Mouse (Mus musculus) fibroblast of lung, adult 2 months (primary cell): Measurements from ENCODE around the gene Gfi1b.
A peak's percentile ranks its signal among the peaks of the same experiment; 100 is the strongest.

Source experiments
- DNase-seq: peaks from one replicate; pipeline ENCODE4 v3.0.0-alpha.2; 2011; ENCODE audit warnings: low read depth

Gfi1b gene

DNA sequence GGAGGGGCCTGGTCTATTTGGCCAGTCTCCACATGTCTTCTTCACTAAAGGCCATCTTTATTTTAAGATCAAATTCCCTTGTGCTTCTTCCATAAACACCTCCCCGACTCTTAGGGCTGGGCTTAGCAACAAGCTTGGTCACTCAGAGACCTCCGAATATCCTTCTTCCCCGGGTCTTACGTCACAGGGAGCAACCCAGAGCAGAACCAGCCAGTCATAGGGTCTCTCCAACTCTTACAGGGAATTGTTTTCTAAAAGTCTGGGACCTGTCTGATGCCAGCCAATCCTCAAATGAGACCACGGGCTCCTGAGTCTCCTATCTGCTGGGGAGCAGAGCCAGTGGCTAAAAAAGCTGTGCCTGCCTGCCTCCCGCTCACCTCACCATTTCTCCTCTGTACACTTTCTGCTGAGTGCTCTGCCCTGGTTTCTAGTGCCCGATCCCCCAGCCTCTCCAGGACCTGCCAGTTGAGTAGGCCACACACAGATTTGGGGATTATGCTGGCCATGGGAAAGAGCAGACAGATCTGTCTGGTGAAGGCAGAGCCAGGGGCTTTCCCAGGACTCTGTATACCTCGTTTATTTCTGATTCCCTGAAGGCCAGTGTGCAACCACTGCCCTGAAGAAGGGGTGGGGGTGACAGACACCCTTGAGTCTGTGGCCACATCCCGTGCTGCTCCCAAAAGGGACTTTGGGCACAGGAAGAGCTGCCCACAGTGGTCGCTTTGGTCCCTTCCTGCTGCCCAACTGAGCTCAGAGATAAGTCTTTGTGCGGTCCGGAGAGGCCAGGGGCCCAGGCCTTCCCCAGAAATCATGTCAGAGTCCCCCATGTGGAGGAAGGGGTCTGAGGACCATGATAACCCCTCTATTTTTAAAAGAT, 22.9 kb downstream of the Gfi1b start:
- DNase-seq = no peak

GRCm38 (mm10) chr2:28597733-28598547, 23.8 kb downstream of the Gfi1b start:
- DNase-seq = no peak

DNA sequence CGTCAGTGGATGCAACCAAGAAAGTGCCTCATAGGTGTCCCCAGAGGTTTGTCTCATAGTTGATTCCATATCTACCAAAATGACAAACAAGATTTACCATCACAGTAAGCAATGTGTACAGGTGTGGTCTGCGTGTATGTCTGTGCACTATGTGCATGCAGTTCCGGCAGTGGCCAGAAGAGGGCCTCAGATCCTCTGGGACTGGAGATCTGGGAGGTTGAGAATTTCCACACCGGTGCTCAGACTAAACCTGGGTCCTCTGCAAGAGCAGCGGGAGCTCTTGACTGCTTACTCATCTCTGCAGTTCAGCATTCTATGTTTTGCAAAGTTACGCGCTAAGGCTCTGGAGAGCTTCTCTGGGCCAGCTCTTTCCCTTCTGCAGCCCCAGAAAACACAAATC, 24.8 kb downstream of the Gfi1b start:
- no peak for DNase-seq

- DNase-seq = no peak
Observed at GRCm38 (mm10) chr2:28596021-28596420, 25.8 kb downstream of the Gfi1b start.

- no peak for DNase-seq
Observed at GRCm38 (mm10) chr2:28592809-28593208, 29.0 kb downstream of the Gfi1b start.

GRCm38 (mm10) chr2:28591479-28591878, 30.3 kb downstream of the Gfi1b start:
- peak; percentile 55 for DNase-seq

DNA sequence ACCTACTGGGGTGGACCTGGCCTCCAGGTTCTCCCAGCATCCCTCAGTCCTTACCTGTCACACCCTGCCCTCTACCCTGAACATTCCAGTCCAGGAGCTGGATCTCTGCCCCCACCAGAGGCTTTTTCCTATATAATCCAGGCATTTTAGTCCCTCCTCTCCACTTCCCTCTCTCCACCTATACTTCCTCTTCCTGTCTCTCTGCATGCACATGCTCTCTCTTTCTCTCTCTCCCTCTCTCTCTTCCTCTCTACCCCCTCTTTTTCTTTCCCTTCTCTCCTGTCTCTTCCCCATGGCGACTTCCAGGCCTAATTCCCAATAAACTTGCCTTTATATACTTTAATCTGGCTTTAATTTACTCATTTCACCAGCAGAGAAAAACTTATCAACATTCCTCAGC, 33.2 kb downstream of the Gfi1b start:
- no peak for DNase-seq

- DNase-seq = no peak
Observed at GRCm38 (mm10) chr2:28585730-28586129, 36.1 kb downstream of the Gfi1b start.

DNA sequence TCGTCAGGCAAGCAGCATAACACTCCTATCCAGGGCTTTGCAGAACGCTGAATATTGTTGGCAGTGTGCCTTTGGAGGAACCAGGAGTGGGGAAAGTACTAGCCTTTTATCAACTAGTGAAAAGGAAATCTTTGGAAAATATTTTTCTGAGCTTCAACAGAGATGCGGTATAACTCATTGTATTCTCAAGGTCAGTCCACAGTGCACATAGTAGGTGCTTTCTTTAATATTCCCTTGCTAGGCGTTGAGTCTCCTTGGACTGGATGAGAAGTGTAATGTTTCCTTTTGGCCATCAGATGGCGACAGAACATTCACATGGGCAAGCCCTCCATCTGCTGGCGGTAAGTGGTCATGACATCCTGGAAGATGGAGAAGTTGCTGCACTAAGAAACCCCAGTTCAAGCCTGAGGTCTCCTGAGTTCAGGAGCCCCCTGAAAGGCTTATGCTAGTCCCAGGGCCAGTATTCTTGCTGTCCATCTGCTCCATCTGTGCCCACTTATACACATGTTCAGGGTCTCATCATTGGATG, 36.7 kb downstream of the Gfi1b start:
- peak; percentile 40 for DNase-seq

GRCm38 (mm10) chr2:28583651-28584050, 38.1 kb downstream of the Gfi1b start, which contains the start of gene Gtf3c5:
Gene Gtf3c5 (minus strand): TSS chr2:28583751.
- DNase-seq = no peak

GRCm38 (mm10) chr2:28582647-28583353, 39.0 kb downstream of the Gfi1b start:
- peak; percentile 71 for DNase-seq

DNA sequence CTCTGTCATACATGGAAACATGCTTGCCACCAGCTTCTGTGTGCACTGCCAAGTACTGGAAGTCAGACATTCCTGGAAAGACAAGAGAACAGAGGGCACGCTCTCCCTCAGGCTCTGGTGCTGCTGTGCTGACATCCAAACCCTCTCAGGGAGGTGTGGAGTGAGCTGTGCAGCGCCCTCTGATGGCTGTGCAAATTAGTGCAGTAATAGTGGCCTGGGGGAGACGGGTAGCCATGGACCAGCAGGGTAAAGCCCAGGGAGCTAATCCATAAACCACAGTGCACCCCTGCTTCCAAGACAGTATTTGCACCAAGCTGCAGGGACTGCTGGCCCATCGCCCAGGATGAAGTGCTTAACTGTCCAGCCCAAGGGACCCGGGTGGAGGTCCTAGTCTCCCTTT, 43.8 kb downstream of the Gfi1b start:
- no peak for DNase-seq

GRCm38 (mm10) chr2:28576815-28577214, 45.0 kb downstream of the Gfi1b start:
- DNase-seq = peak; percentile 22

GRCm38 (mm10) chr2:28575341-28575740, 46.4 kb downstream of the Gfi1b start:
- no peak for DNase-seq

- no peak for DNase-seq
Observed at GRCm38 (mm10) chr2:28569903-28570302, 51.9 kb downstream of the Gfi1b start.

- no peak for DNase-seq
Observed at GRCm38 (mm10) chr2:28566545-28566944, 55.2 kb downstream of the Gfi1b start.

- no peak for DNase-seq
Observed at GRCm38 (mm10) chr2:28564380-28564779, 57.4 kb downstream of the Gfi1b start.

GRCm38 (mm10) chr2:28563830-28564229, 58.0 kb downstream of the Gfi1b start:
- DNase-seq = no peak

- DNase-seq = no peak
Observed at GRCm38 (mm10) chr2:28563303-28563702, 58.5 kb downstream of the Gfi1b start, which contains the start of gene Cel. Gene Cel (minus strand): TSS chr2:28563403.
